Mouse (Mus musculus): ENCODE data around the gene Itga2b. TPM values are rescaled to one million over a fixed set of nuclear protein-coding genes. Genes with fewer than 3 reads are reported as not detected.

The Itga2b gene
- 10.6 and 15.9 TPM in 2 replicates for polyA plus RNA-seq (2015; fragmentation: Nextera tagmentation; extraction: Ambion mirVana)

GRCm38 (mm10) chr11:102469648-102470357 lies at the start of gene Itga2b:
Gene Itga2b, minus strand, starts transcription at chr11:102470122.

GRCm38 (mm10) chr11:102447497-102447896 lies 22.4 kb downstream of the Itga2b start, which contains the start of gene Fam171a2:
Gene Fam171a2, minus strand, starts transcription at chr11:102447682.

GRCm38 (mm10) chr11:102430121-102431017 lies 39.6 kb downstream of the Itga2b start, which contains the start of gene Grn:
Gene Grn, plus strand, starts transcription at chr11:102430315.

GRCm38 (mm10) chr11:102407834-102408215 lies 62.1 kb downstream of the Itga2b start, which contains the start of gene Slc25a39:
Gene Slc25a39, minus strand, starts transcription at chr11:102407946.

Small RNA genes within 50 kb of the gene (microRNA-seq; reads per million reads assigned to microRNA genes)
- gene Mir6930 (ENCODE audit: borderline replicate concordance, insufficient number of aligned reads), result not detected

Other genes with a start within 250 kb of the Itga2b start
- 54.3 and 58.9 TPM in 2 replicates for gene Hdac5, start 240.0 kb downstream of the Itga2b start, polyA plus RNA-seq (2015; fragmentation: Nextera tagmentation; extraction: Ambion mirVana)
- 2.7 and 3.6 TPM in 2 replicates for gene BC030867, start 221.2 kb downstream of the Itga2b start, polyA plus RNA-seq (2015; fragmentation: Nextera tagmentation; extraction: Ambion mirVana)
- 0.04 TPM in 1 of 2 replicates, not detected in the other for gene Asb16, start 201.4 kb downstream of the Itga2b start, polyA plus RNA-seq (2015; fragmentation: Nextera tagmentation; extraction: Ambion mirVana)
- 41.2 and 54.1 TPM in 2 replicates for gene Tmub2, start 185.2 kb downstream of the Itga2b start, polyA plus RNA-seq (2015; fragmentation: Nextera tagmentation; extraction: Ambion mirVana)
- 7.6 and 8.0 TPM in 2 replicates for gene Atxn7l3, start 173.5 kb downstream of the Itga2b start, polyA plus RNA-seq (2015; fragmentation: Nextera tagmentation; extraction: Ambion mirVana)
- gene Ubtf, start 150.4 kb downstream of the Itga2b start, polyA plus RNA-seq (2015; fragmentation: Nextera tagmentation; extraction: Ambion mirVana), result 51.6 and 62.7 TPM in 2 replicates
- gene Slc4a1, start 103.9 kb downstream of the Itga2b start, polyA plus RNA-seq (2015; fragmentation: Nextera tagmentation; extraction: Ambion mirVana), result 15.4 and 17.7 TPM in 2 replicates
- 38.2 and 52.7 TPM in 2 replicates for gene Rundc3a, start 76.7 kb downstream of the Itga2b start, polyA plus RNA-seq (2015; fragmentation: Nextera tagmentation; extraction: Ambion mirVana)
- gene Slc25a39, start 62.2 kb downstream of the Itga2b start, polyA plus RNA-seq (2015; fragmentation: Nextera tagmentation; extraction: Ambion mirVana), result 201 and 336 TPM in 2 replicates
- gene Grn, start 39.8 kb downstream of the Itga2b start, polyA plus RNA-seq (2015; fragmentation: Nextera tagmentation; extraction: Ambion mirVana), result 180 and 237 TPM in 2 replicates
- gene Fam171a2, start 22.4 kb downstream of the Itga2b start, polyA plus RNA-seq (2015; fragmentation: Nextera tagmentation; extraction: Ambion mirVana), result 5.4 and 8.2 TPM in 2 replicates
- 23.8 and 30.4 TPM in 2 replicates for gene Gpatch8, start 86.3 kb upstream of the Itga2b start, polyA plus RNA-seq (2015; fragmentation: Nextera tagmentation; extraction: Ambion mirVana)
- 6.1 and 10.6 TPM in 2 replicates for gene Gm11627, start 109.3 kb upstream of the Itga2b start, polyA plus RNA-seq (2015; fragmentation: Nextera tagmentation; extraction: Ambion mirVana)
- gene Fzd2, start 134.3 kb upstream of the Itga2b start, polyA plus RNA-seq (2015; fragmentation: Nextera tagmentation; extraction: Ambion mirVana), result 11.8 and 20.1 TPM in 2 replicates
- 0.07 and 0.11 TPM in 2 replicates for gene Meioc, start 193.6 kb upstream of the Itga2b start, polyA plus RNA-seq (2015; fragmentation: Nextera tagmentation; extraction: Ambion mirVana)
- 22.5 and 30.7 TPM in 2 replicates for gene Ccdc43, start 227.7 kb upstream of the Itga2b start, polyA plus RNA-seq (2015; fragmentation: Nextera tagmentation; extraction: Ambion mirVana)